Mouse (Mus musculus) left cerebral cortex, adult 11 months (tissue): ENCODE measurements at regions not wholly inside any gene's neighbourhood (a gene's known extent, or its start where the extent isn't known, plus 50 kb on each side); places are given as distances from the start of the nearest gene placed in this dataset.

ENCODE experiments used
- DNase-seq: peaks from one replicate; pipeline ENCODE4 v3.0.0; 2022; ENCODE audit warnings: low spot score

DNA sequence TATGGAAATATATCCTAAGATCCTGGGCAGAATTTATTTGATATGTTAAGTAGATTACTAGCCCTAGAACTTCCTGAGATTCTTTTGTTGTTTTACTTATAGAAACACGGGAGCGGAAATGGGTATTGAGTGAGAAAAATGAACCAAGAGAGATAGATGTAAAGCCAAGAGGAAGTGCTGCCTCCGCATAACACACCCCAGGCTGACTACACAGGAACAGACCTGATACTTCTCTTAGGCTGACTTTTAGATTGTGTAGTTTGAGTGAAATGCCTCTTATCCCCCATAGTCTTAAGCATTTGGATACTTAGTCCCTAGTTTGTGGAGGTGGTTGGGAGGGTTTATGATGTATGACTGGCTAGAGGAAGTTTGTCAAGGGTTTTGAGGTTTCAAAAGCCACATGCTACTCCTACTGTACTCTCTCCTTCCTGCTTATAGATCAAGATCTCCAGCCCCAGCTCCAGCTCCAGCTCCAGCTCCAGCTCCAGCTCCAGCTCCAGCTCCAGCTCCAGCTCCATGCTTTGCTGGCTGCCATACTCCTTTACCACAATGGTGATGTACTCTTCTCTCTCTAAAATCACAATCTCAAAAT lies 210.0 kb upstream of the Nrp1 start:
- DNase-seq, result no peak

DNA sequence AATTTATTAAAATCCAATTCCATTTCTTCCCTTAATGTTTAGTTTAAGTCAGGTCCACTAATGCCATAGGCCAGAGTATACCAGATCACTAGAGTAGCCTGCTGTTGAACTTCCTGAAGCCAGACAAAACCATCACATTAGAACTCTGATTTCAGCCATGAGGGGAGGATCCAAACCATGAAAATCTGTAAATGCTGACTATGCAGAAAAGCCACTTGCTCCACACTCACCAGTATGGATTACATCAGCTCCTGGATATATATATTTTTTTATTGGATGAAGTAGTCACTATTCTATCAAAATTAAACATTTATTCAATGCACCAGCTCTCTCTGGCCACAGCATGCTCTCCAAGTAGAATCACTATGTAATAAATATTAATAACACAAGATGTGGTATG lies 202.8 kb upstream of the Nrp1 start:
- DNase-seq, result no peak

DNA sequence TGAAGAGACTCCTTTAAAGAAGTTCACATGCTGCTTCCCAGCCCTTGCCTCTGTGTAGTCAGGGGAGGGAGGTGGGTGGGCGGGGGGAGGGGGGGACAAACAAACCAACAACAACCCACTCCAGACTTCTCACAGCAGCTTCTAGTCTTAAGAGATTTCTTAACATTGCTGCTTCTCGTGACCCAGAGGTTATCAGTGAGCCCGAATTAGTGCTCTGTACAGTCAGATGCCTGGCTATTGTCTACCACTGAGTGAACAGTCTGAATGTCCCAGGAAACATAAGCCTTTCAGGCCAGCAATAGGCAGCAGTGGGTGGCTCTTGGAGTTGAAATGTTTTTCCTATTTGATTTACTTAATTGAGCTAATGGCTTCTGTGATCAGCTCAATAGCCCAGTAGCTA lies 202.2 kb upstream of the Nrp1 start:
- DNase-seq, result no peak

DNA sequence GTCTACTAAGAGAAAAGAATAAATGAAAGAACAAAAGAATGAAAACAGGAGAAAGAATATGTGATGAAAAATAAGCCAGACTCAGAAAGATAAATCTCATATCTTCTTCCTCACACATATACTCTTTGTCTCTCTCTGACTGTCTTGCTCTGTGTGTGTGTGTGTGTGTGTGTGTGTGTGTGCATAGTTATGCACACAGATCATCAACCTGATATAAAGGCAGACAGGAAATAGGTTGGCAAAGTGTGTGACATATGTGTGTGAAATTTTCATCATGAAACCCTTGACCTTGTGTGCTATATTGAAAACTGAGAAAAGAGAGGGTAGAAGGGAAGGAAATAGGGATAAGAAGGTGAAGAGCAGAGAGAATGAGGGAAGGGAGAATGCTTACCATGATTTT lies 195.5 kb upstream of the Nrp1 start:
- DNase-seq, result no peak

DNA sequence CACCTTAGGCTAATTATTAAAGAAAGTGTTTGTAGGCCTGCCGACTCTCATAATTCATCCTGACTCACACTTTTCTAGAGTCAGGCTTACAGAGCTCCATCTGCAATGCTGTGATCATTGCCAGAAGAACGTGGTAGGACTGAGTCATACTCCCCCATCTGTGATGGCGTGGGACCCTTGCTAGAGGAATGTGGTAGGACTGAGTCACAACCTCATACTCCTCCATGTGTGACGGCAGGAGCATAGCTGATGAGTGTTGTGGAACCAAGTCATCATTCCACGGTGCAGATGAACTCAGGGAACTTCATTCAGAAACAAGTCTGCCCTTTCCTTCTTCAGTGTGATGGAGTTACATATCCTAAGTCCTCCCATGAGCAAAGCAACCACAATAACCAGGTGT lies 193.4 kb upstream of the Nrp1 start:
- peak; percentile 39 for DNase-seq

DNA sequence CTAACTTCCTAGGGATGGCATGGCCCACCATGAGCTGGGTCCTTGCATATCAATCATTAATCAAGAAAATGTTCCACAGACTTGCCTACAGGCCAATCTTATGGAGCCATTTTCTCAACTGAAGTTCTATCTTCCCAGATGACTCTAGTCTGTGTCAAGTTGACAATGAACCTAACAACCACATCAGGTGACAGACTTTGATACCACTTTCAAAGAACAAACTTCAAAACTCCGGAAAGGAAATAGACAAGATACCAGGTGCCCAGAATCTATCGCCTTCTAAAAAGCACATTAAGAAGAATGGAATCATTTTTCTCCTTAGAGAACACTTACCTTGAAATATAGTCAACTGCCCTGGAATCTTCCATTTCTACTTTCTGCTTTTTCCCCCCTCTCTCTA lies 192.8 kb upstream of the Nrp1 start:
- no peak for DNase-seq

DNA sequence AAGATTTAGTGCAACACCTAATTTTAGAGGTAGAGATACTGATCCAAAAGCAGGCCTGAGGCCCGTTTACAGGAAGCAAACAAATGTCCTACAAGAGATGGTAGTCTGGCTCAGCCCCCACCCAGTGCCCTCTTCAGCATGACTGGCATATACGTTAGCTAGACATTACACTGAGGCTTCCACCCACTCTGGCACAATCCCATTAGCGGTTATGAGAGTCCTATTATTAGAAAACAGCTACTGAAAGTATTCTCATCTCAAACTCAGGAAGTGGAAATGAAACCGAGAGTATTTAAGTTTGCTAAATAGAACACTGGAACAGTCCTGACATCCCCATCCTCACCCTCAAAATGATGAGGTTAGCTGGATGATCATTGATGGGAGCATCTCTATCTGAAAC lies 192.3 kb upstream of the Nrp1 start:
- DNase-seq, result no peak

DNA sequence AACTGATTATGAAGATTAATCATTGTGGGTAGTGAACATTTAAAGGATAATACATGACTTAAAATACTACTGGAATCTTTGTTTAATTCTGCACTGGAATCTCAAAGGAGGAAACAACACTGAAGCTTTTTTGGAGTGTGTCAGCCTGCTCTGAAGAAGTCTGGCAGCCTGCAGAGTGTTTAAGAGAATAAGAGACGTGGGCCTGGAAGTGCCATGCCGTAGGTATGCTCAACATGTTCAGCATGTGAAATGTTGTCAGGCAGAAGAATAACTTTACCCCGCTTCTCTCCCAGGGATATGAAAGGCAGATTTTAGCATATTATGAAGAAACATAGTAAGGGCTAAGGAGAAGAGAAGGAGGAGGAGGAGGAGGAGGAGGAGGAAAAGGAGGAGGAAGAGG lies 189.6 kb upstream of the Nrp1 start:
- DNase-seq, result peak; percentile 24

DNA sequence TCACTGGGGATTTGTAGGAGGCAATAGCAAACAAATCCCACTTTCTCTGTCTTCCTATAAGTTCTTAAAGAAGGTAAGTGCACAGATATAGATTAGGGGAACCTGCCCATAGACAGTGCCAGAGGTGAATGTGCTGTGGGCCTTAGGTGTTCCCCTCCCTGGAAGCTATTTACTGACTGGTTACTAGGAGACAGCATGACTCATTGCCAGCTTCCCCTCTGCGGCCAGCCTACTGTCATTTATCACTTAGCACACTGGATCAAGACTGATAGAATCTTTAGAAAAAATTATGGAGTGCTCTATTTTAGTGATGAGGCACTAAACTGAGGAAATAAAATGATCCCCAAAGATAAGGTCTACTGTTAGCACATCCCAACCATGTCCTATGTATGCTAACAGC lies 187.3 kb upstream of the Nrp1 start:
- DNase-seq, result no peak

DNA sequence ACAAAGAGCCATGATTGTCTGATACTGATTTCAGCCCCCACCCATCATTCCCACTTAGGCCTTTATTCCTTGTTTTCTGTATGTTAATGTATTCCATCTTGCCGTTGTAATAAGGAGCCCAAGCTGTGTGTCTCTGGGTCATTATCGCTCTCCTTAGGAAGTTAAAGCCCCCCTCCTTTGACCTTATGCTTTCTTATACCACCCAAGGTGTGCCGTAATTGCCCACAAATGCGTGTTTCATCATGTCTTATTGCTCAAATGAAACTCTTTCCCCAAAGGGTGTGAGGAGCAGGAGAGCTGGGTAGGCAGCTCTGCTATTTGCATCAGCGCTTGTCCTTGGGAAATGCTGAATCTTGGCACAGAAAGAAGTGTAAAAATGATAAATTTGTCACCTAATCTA lies 178.2 kb upstream of the Nrp1 start:
- DNase-seq, result no peak

DNA sequence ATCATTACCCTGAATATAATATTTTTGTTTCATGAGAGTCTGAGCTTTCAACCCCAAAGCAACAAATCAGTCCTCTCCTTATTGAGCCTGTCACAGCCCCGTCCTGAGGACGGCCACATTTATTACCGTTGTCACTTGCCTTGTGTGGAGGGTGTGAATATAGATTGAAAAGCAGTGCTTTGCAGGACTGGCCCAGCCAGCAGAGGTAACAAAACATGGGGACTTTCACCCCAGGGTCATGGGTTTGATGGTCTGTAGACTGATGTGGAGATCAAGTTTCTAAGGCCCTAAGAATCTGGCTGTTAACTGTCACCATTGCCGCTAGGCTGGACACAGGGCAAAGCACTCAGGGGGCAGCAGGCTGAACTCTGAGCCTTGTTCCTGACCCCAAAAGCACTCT lies 175.3 kb upstream of the Nrp1 start:
- DNase-seq, result no peak

DNA sequence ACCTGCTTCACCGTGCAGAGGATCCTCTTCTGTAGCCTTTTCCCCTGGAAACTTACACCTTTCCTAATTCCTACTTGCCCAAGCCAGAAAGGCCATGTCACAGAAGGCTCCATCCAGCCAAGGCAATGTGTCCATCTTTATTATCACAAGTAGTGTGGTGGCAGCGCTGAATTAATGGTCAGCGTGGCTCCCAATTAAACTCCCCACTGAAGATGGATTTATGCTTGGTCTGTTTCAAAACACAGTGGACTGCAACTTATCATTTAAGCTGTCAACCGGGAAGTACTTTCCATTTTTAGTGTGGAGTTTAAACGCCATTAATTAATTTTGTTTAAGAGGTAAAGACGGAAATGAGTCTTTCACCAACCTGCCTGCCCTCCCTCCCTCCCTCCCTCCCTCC lies 170.1 kb upstream of the Nrp1 start:
- no peak for DNase-seq

DNA sequence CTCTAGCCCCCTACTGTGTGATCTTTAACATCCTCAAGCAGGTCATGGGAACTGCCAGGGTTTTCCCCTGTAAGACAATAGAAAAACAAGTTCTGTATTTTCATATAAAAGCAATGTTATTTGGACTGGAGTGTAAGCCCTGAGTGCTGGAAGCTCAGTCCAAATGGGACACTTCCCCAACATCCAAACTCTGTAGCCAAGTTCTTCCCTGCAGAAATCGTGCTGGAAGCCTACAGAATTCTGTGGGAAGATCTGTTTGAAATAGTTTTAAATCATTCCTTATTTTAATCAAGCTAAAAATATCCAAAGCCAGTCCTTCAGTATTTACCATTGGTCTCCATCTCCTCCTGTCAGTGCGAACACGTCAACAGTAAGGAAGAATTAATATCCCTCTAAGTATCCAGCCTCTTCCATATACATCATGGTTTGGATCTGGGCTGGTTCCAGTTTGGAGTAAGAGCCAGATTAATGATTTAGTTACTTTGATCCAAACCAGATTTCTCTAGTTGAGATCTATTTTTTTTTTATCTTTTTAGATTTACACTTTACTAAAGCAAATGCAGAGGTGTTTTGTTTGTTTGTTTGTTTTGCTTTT lies 165.0 kb upstream of the Nrp1 start:
- DNase-seq, result no peak

DNA sequence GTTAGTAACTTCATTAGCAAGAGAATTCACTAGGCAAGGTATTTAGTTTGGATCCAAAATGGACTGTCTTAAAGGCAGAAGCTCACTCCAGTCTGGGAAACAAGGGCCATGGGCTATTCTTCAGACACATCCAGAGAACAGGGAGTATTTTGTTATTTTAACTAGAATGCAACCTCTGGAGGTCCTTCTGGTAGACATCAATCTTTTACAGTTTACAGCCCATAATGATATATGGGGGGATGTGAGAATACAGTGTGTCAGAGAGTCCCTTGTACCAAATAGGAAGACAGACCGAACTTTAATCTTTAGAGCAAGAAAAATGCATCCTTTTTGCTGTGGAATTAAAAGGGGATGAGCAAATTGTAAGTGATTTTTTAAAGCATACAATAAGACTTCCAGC lies 157.6 kb upstream of the Nrp1 start:
- no peak for DNase-seq

DNA sequence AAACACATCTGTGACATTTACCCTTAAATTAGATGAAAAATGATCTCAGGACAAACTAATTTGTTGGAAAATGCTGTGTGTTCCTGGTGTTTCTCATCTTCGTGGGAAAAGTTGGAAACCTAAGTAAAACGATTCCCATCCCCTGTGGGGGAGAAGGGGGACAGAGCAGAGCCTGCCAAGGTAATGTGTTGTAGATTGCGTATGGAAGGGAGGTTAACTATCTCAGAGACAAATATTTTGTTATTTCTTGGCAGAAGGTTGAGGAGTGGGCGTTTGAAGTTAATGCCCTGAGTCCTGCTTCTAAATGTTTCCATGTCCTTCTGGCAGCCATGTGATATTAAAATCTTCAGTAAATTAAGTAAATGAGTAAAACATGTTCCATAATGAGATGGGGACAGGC lies 156.8 kb upstream of the Nrp1 start:
- DNase-seq, result no peak

DNA sequence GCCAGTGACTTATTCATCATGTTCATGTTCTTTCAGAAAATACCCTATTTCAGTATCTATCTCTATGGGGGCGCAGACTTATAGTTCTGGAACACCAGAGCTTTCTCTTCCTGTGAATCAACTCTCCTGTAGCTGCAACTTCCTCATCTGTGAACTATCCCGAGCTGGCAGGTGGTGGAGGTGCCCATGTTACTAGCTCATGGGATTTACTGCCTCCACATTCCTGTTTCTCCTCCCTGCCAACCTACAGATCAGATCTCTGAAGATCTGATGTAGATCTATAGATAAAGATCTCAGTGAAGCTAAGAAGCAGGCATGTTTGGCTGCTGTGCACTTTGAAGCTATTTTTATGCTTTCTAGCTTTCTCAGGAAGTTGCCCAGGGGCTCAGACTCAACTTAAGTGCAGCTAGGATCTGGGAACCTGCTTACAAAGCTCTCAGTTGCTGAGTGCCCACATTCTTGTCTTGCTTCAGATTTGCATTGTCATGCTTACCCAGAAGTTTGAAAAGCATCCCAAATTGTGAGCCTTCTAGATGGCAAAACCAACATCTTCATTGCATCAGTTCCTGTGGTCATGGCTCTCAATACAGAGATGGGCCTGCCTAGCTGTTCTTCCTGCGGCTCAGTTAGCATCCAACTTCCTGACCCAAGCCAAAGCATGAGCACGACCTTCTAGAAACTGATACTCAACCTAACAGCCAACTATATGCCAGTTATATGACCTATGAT lies 156.1 kb upstream of the Nrp1 start:
- DNase-seq, result no peak

DNA sequence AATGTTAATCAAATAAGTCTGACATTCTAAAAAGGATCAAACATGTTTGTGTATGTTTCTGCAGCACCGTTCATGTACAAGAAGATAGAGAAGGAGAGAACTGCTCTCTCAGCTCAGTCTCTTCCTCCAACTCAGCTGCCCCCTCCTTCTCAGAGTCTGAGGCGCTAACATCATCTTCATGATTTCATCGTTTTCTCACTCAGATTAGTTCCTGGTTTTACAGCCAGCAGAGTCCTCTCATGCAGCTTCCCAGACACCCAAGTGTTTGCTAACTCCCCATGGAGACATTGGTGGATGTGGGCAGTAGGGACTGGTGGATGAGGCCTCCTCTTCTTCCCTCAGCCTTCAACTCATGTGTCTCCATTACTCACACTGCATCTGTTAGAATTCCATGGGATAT lies 153.6 kb upstream of the Nrp1 start:
- peak; percentile 10 for DNase-seq

DNA sequence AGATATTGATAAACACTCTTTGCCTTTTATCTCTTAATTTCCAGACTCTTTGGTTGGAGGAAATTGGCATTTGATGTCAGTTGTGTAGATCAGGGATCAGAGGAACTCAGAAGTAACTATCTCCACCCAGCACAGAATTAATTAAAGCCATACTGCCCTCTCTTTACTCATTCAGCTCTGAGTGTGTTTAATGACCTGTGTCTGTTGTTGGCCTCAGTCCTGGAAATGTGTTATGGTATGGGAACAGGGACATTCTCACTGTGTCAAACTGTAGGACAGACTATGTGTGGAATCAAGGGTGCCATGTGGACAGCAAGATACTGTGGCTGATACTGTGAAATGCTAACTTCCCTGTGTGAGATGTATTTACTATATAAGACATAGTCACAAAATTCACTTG lies 151.3 kb upstream of the Nrp1 start:
- no peak for DNase-seq

DNA sequence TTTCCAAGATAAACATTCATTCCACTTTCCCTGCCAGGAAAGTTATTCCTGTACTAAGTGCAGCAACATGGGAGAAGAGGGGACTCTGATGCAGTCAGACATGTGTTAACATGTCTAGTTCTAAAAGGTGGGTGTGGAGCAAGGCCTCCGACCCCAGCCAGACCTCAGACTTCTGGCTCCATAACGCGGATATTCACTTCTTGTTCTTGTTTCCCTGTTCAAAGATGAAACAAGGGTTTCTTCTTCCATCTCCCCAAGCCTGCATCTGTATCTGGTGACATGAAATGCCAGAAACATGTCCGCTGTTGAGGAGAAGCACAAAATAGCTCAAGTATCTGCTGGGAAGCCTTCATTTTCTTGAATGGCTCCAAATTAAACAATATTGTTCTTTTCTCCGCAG lies 147.6 kb upstream of the Nrp1 start:
- no peak for DNase-seq

DNA sequence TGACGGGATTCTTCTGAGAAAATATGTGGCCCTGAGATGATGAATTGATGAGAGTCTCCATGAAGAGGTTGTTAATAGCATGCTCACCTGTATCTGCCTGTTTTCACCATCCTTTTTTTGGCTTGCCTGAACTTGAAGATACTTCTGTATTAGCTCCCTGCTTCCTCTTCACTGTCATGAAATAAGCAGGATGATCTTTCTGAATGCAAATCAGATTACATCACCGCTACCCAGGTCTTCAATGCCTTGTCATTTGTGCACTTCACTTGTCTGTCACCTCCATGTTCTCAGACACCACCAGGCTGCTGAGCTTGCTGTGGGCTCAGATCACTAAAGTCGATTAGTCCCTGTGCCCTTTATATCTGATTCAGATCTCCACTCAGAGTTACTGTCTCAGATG lies 146.2 kb upstream of the Nrp1 start:
- no peak for DNase-seq

DNA sequence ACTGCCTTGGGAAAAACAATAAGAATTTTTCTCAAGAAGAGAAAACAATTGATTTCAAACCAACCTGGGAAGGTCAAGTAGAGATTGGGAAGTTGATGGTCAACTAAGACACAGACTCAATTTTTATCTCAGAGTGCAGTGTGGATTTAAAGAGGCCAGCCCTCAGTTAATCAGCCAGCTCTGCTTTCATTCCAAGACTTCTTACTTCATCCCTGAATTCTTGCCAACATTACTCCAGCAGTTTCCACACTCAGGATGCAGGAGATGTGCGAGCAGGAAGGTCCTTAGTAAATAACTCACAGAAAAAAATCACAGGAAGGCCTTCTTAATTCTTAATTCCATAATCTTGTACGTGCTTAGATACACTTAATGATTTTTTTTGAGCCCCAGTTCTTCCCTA lies 144.1 kb upstream of the Nrp1 start:
- DNase-seq, result no peak

DNA sequence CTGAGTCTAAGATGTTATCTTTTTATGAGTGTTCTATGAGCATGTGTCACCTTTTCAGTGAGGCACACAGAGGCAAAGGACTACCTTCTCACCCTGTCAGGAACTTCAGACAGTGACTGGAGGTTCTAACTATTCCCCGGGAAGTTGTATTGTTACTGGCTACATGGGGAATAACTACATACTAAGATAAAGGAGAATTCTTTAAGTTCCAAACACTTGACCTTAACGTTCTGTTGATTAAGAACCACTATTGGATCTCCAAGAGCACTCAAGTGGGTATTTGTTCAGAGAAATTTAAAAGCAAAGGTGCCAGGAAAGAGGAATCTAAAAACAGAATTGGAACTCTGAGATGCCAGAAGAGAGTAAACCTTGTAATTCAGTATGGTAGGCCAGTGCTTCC lies 139.5 kb upstream of the Nrp1 start:
- DNase-seq, result no peak

DNA sequence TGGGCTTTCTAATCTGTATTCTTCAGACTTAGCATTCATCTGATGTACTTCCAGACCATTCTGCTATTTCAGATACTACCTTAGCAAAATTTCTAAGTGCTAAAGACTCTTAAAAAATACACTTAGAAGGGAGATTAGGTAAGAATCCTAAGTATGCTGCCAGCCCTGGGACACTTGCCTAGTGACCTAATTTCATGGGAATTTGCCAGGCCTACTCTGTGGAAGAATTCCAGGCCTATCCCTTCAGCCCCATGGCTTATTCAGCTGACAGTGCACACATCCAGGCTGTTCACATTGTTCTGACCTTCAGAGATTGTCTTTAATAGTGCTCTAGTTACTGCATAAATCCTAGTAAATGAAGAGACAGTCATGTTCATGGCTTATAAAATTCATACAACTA lies 138.9 kb upstream of the Nrp1 start:
- no peak for DNase-seq

DNA sequence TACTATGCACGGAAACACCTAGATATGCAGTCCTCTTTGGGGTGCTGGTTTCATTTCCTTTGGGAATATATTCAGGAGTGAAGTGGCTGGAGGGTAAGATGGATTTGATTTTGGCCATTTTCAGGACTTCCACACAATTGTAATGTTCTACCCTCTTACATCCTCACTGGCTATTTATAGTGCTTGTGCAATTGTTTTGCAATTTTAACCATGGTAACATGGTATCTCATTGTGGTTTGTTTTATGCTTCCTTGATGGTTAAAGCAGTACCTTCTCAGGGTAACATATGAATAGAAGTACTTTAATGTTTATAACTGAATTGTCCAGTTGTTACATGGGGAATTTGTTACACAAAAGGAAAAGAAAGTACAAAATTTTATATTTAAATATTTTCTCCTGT lies 135.3 kb upstream of the Nrp1 start:
- no peak for DNase-seq
